Mouse (Mus musculus) embryonic stem cell, embryonic (primary cell): ENCODE measurements around the gene Me1.

Source experiments
- CTCF ChIA-PET, 4 experiments: fragments of 300-600 bp in 2 of 4; fragments of 350-600 bp in 2 of 4; sonication (Branson Sonifier 250); formaldehyde crosslinking; loops; one replicate each; lab custom pipeline; 2022; ENCODE audit warnings: inconsistent platforms in 2 of 4; lab: Charles Lee
- POLR2A ChIA-PET, 4 experiments: fragments of 300-600 bp in 2 of 4; fragments of 350-600 bp in 2 of 4; sonication (Branson Sonifier 250); formaldehyde crosslinking; loops; one replicate each; lab custom pipeline; 2022; ENCODE audit warnings: antibody characterized with exemption in 4 of 4, inconsistent platforms in 1 of 4; lab: Charles Lee

Gene Me1

DNA sequence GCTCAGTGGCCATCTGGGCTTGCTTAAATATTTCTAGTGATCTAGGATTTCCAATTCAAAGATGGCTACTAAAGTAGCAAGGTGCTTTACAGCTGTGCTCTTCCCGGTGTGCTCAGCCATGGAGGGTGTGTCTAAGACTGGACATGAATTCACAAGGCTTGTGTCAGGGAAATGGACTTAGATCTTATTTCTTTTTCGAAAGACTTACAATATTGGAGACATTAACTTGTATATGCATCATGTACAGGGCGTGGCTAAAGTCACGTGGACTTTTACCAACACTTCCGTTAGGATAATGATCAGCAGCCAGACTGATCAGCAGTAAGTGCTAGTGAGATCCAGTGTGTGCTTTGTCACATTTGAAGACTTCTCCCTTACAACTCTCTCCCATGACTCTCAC lies 24.5 kb upstream of the Me1 start:
- ChIA-PET POLR2A (interaction anchor here in 3 of 4 experiments (1.0 to 1.4 kb wide), 5 partner anchors 8 to 21 kb away, joined by 3 to 6 read pairs (median 5); no protein-coding TSS in a partner anchor), CTCF (no interaction called here)

DNA sequence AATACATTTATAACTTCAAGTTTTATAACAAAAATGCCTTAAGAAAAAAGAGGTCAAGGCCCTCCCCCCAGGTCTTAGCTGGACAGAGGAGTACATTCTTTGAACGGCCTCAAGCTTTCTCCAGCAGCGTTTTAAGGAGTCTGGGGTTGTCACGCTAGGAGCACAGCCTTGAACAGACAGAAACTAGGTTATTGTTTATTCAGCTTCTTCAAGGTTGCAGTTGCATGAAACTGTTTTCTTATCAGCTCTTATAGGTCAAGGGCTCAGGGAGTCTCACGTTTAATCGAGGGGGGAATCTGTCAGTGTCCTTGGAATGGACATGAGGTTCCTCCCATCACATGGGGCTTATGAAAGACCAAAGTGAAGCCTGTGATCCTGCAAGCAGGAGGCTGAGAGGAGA lies 21.4 kb upstream of the Me1 start:
- ChIA-PET POLR2A (interaction anchor here in 2 of 4 experiments (0.6 to 1.4 kb wide), 2 partner anchors 13 to 22 kb away, joined by 3 to 4 read pairs; no protein-coding TSS in a partner anchor), CTCF (interaction anchor here in 1 of 4 experiments (1.0 kb wide), 1 partner anchor 23 kb away, joined by 6 read pairs; no protein-coding TSS in a partner anchor)

DNA sequence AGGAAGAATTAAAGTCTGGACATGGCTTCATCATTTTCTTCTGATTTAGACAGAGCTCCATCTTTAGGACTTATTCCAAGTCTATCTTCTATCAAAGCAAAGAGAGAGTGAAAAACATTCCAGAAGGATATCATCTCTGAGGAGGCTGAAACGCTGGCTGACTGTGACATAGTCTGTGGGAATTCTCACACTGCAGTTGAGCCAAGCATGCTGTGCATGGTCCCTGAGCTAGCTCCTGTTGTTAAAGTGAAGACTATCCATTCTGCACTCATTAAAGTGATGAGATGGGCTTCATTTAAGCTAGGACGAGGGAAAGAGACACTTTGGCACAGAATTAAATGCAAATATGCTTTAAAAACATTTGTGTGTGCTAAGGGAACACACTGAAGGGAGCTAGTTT lies 20.8 kb upstream of the Me1 start:
- CTCF ChIA-PET: interaction anchor here in 3 of 4 experiments (0.6 to 1.0 kb wide), 3 partner anchors 9 to 23 kb away, joined by 3 to 6 read pairs (median 3); no protein-coding TSS in a partner anchor
- POLR2A ChIA-PET: interaction anchor here (0.6 to 1.4 kb wide), 4 partner anchors 9 to 45 kb away, joined by 3 to 5 read pairs (median 4); no protein-coding TSS in a partner anchor

DNA sequence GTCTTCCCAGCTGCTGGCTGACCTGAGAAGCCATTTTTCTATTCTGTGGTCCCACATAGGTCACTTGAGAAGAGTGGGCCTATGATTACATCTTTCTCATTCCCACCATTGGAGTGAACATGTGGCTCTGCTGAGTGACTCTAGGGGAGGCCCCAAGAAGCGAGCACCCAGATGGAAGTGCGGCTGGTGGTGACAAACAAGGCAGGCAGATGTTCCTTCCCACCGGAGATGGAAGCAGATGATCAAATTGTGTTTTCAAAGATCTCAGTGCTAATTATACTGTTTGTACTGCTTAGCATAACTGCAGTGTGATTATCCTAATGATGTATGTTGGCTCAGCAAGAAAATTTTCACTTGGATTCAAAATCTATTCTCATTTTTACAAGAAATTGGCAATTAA lies 18.3 kb upstream of the Me1 start:
- CTCF ChIA-PET: no interaction called here
- POLR2A ChIA-PET: interaction anchor here in 1 of 4 experiments (2.7 kb wide), 1 partner anchor 11 kb away, joined by 11 read pairs; no protein-coding TSS in a partner anchor

DNA sequence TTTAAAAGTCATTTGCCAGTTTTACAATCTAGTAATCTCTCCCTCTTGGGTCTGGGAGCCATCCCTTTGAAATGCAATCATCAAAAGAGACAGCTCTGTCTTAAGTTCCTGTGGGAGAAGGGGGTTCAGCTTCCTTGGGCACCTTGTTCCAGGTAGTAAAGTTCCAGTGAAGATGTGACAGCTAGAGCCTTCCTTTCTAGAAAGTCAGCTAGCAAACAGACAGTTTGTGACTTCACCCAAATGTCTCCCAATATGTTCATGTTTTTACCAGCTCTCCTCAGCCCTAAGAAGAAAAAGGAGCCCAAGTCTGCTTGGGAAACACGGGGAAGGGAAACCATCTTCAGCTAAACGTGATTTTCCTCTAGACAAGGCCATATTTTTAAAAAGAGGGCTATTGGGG lies 16.9 kb upstream of the Me1 start:
- ChIA-PET CTCF (interaction anchor here in 1 of 4 experiments (0.7 kb wide), 1 partner anchor 124 kb away, joined by 10 read pairs; no protein-coding TSS in a partner anchor), POLR2A (interaction anchor here in 1 of 4 experiments (0.8 to 2.7 kb wide), 3 partner anchors 10 to 33 kb away, joined by 3 to 11 read pairs (median 3); no protein-coding TSS in a partner anchor)

DNA sequence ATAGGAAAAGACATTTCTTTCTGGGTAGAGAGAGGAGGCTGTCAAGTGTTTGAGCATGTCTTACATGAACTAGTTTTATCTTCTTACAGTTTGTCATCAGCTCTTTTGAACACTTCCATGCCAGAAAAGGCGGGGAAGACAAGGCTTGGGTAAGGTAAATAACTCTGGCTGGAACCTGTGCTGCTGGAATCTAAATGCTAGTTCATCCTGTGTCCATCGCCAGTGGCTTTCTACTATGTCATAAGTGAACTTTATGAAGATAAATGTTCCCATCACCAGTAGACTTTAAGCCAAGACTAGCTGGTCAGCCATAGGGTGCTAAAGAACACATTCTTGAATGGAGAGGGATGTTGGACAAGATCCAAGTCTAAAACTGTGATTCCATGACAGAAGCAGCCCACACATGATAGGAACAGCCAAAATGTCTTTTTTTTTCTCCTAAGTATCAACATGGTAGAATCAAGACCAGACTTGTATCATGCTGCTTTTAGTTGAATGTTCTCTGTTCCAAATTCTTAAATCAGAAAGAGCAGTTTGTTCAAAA lies 14.4 kb upstream of the Me1 start:
- ChIA-PET POLR2A (interaction anchor here in 1 of 4 experiments (1.4 kb wide), 1 partner anchor 27 kb away, joined by 6 read pairs; no protein-coding TSS in a partner anchor), CTCF (interaction anchor here in 2 of 4 experiments (0.6 to 1.2 kb wide), 2 partner anchors 36 to 1784 kb away, joined by 3 read pairs; no protein-coding TSS in a partner anchor)

DNA sequence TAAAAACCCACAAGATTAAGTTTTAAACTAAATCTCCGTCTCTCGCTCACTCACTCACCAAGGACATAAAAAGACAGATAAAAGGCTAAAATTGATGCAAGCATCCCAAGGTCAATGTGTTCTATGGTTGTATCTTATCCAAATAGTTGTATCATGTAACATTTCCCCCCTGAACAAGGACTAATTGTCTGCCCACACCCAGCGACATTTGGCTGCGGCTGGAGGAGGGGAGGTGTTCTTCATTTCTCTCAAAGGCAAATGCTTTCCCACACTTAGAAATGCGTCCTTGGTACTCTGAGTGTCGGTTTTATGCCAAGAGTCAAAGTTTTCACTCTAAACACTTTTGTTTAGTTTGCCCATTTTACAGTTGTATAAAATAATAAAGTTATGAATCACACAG lies 13.2 kb upstream of the Me1 start:
- CTCF ChIA-PET: interaction anchor here in 1 of 4 experiments (1.2 kb wide), 1 partner anchor 37 kb away, joined by 3 read pairs; no protein-coding TSS in a partner anchor
- POLR2A ChIA-PET: interaction anchor here in 1 of 4 experiments (0.9 kb wide), 2 partner anchors 13 to 15 kb away, joined by 3 read pairs; partner anchors contain the start of gene Me1

DNA sequence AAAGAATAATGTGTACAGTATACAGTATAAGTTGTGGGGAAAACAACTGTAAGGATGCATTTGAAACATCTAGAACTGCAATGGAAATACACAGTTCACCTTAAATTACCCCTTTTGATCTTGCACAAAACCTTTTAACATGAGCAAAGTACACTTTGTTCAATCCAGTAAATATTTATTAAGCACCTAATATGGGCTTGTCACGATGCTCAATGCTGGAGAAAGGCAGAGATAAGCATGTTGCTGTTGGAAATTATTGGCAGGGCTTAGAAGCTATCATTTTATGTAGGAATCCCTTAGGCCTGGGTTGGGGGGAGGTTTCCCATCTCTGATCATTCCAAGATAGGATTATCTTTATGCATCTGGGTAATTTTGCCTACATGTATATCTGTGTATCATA lies 11.7 kb upstream of the Me1 start:
- POLR2A ChIA-PET: no interaction called here
- CTCF ChIA-PET: no interaction called here

DNA sequence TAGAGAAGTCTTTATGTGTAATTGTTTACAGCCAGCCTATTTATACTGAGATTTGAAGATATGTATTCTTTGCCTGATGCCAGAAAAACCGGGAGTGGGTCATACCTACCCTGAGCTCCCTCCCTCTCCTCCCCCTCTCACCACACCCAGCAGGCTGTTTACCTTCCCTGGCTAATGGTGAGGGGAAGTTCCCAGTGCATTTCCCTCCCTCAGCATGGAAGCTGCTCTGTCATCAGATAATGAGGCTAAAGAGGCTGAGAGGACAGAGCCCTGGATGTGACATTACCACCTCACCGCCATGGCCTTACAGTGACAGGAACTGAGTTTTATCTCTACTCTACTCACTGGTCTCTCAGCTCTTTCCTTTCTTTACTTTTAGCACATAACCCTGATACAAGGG lies 6.1 kb upstream of the Me1 start:
- ChIA-PET POLR2A (interaction anchor here in 3 of 4 experiments (0.5 to 3.3 kb wide), 10 partner anchors 10 to 542 kb away, joined by 3 to 11 read pairs (median 4); no protein-coding TSS in a partner anchor), CTCF (interaction anchor here in 2 of 4 experiments (0.7 kb wide), 2 partner anchors 18 to 1660 kb away, joined by 3 read pairs; no protein-coding TSS in a partner anchor)

DNA sequence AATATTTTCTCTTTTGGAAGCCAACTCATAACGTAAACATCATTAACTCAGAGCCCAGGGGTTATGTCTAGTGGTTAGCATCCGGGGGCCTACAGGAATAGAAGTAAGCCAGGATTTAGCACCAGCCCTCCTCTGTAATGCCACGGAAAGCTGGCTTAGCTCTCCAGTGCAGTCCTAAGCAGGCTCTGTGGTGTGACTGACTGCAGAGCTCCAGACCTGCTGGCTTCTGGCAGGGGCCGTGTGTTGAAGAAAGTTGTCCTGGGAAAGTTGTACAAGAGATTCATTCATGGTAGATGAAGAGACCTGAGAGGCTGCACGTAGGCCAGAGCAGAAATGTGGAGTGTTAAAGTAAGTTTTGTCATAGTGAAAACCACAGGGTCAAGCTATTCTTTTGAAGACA lies 5.5 kb upstream of the Me1 start:
- CTCF ChIA-PET: interaction anchor here in 2 of 4 experiments (0.7 kb wide), 2 partner anchors 18 to 1661 kb away, joined by 3 read pairs; no protein-coding TSS in a partner anchor
- POLR2A ChIA-PET: interaction anchor here in 2 of 4 experiments (0.5 to 3.3 kb wide), 6 partner anchors 10 to 542 kb away, joined by 3 to 11 read pairs (median 4); no protein-coding TSS in a partner anchor

DNA sequence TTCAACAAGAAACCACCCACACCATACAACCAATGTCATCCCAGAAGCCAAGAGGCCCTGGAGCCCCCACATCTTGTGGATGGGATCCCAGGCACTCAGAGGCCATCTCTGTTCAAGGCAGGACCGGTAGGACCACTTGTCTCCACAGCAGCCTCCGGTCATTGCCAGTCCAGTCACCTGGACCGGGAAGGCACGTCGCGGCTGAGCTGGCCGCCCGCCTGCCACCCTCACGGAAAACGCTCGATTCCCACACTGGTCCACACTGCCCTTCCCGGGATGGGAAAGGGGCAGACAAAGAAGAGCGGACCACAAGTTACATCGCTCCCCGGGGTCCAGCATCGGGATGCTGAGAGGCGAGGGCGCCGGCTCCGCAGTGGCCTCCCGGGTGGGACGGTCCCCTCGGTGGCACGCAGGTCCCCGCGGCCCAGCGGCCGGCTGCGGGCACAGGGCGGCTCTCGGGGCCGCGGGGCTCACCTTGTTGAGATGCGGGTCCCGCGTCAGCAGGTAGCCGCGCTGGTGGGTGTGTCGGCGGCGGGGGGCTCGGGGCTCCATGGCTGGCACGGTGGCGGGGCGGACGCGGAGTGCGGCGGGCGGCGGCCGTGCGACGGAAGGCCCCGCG lies 445 bp downstream of the Me1 start:
- CTCF ChIA-PET: no interaction called here
- POLR2A ChIA-PET: interaction anchor here in 1 of 4 experiments (1.0 to 1.1 kb wide), 2 partner anchors 14 to 53 kb away, joined by 3 read pairs; no protein-coding TSS in a partner anchor

DNA sequence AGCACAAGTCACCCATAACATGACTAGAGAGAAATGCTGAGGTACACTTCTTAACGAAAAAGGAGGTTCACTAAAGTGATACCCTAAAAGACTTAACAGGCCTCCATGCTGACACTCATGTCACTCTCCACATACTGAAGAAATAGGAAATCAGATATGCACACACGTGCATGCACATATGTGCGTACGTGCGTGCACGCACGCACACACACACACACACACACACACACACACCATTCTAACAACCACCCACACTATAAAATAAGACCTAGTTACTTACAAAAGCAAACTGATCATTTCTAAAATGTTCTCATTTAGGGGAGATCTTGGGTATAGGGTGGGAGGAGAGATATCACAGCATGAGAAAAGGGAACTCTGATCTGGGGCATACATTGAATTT lies 1.1 kb downstream of the Me1 start:
- POLR2A ChIA-PET: interaction anchor here in 2 of 4 experiments (0.6 to 1.0 kb wide), 5 partner anchors 10 to 190 kb away, joined by 3 to 6 read pairs (median 3); no protein-coding TSS in a partner anchor
- CTCF ChIA-PET: no interaction called here

DNA sequence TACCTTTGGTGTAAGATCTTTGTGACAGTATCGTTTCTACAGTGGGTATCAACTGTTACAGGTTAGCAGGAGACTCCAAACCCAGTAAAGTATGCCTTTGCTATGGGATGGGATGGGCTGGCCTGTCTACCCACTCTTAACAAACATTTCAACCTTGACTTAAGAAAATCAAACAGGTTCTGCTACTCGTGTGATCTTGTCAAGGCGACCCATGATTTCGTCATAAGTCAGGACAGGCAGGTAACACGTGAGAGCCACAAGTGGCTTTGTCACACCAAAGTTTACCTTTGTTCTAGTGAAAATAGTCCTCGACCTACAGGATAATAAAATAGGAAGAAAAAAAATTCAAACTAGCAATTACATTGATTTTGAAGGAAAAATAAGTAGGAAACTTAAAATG lies 1.8 kb downstream of the Me1 start:
- ChIA-PET CTCF (interaction anchor here in 1 of 4 experiments (0.6 kb wide), 1 partner anchor 45 kb away, joined by 3 read pairs; no protein-coding TSS in a partner anchor), POLR2A (interaction anchor here in 1 of 4 experiments (0.6 to 1.0 kb wide), 5 partner anchors 10 to 190 kb away, joined by 3 to 8 read pairs (median 5); no protein-coding TSS in a partner anchor)

DNA sequence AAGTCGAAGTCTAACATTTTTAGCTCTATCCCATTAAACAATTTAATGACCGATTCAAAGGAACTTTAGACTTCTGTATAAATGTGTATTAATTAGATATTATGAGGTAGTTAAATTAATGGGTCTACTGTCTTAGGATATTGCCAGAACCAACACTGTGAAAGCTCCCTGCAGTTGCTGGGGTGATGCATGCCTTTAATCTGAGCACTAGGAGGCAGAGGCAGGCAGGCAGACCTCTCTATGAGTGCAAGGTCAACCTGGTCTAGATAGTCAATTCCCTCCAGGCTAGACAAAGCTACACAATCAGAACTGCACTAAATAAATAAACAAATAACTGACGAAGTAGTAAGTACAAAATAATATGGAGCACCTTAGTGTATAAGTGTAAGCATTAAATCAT lies 3.1 kb downstream of the Me1 start:
- ChIA-PET CTCF (interaction anchor here in 2 of 4 experiments (0.6 to 1.1 kb wide), 2 partner anchors 31 to 53 kb away, joined by 5 read pairs; no protein-coding TSS in a partner anchor), POLR2A (interaction anchor here in 2 of 4 experiments (0.6 to 1.6 kb wide), 7 partner anchors 10 to 242 kb away, joined by 3 to 7 read pairs (median 3); partner anchors contain the start of gene Prss35 (in 1 of the 2))

DNA sequence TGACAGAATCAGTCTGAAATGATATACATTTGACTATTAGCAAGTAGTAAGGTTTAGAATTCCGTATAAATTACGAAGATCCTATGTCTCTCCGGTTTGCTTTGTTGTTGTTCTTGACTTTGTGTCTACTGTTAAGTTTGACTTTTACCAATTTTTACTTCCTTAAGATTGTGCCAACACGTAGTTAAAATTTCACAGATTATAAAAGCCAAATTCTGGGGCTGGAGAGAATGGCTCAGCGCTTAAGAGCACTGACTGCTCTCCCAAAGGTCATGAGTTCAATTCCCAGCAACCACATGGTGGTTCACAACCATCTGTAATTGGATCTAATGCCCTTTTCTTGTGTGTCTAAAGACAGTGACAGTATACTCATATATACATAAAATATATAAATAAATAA lies 3.5 kb downstream of the Me1 start:
- ChIA-PET CTCF (interaction anchor here in 1 of 4 experiments (1.1 kb wide), 1 partner anchor 54 kb away, joined by 5 read pairs; no protein-coding TSS in a partner anchor), POLR2A (interaction anchor here in 1 of 4 experiments (0.6 to 1.6 kb wide), 5 partner anchors 9 to 94 kb away, joined by 3 to 7 read pairs (median 3); partner anchors contain the start of gene Prss35)

DNA sequence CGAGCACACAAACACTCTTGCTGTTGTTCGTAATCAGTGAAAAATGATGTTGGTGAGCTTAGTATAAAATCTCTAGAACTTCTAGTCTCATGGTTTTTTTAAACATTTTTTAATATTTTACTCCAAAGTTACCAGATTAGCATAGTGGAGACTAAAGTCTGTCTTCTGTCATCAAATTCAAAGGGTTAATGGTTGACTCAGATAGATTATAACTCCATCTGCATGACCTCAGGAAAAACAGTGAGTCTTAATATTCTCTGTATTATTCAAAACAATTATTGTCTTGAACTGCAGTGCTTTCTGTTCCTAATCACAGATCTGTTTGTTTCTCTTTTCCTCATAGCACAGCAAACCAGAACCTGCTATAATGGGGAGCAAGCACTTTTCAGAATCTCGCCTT lies 4.7 kb downstream of the Me1 start:
- CTCF ChIA-PET: no interaction called here
- POLR2A ChIA-PET: no interaction called here

DNA sequence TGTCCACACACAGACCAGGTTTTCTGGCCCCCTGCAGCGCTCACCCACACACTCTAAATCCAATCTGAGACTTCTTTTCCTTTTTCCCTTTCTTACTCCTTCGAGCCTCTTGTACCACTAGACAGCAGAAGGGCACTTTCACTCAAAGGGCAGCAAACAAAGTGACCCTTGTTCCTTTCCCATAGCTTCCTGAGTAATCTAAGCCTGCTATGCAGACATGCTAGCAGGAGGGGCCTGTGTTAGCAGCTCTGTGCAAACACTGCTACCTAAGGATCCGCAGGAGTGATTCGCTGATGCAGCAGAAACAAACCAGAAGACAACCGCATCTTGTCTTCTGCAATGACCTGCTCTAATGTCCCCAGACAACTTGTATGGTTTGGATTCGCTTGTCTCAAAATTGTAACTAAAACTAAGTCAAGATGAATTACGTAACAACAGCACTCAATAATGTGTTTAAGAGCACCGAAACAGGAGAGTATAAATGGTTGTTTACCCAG lies 12.0 kb downstream of the Me1 start:
- POLR2A ChIA-PET: interaction anchor here in 1 of 4 experiments (1.3 kb wide), 1 partner anchor 9 kb away, joined by 3 read pairs; no protein-coding TSS in a partner anchor
- CTCF ChIA-PET: interaction anchor here in 1 of 4 experiments (0.5 kb wide), 1 partner anchor 18 kb away, joined by 3 read pairs; no protein-coding TSS in a partner anchor

DNA sequence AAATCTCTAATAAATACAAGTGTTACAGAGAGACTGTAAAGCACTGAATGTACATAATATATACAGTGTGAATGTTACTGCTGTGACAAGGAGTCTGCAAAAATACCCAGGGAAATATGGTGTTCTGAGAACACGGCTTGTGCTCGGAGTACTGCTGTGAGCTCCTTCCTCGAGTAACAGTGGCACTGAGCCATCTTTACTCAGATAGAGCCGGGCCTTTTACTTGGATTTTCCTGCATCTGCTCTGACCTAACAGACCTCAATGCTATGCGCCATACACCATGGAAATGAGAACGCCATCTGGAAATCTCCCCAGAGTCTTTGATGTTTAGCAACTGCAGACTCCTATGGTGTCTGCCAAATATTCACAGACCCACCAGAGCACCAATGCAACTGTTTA lies 12.9 kb downstream of the Me1 start:
- CTCF ChIA-PET: no interaction called here
- POLR2A ChIA-PET: interaction anchor here in 1 of 4 experiments (1.3 kb wide), 1 partner anchor 10 kb away, joined by 3 read pairs; no protein-coding TSS in a partner anchor
